ENCODE assay signal across 8 mouse cellular contexts in genomic region chr17:35584330-35584937, GRCm38 (mm10). TPM values are rescaled to one million over a fixed set of nuclear protein-coding genes. Genes with fewer than 3 reads are reported as not detected.
DNase-seq lines count a peak whose midpoint lies in the region; ATAC-seq and TF ChIP-seq lines count a peak whose summit lies in the region.

No protein-coding gene starts in this region.

- peak; percentile 49 for ATAC-seq in Patski

- H3K4me3 ChIP-seq in hindbrain, embryonic 10.5 days, result 0 out of 2 replicates have a peak overlapping the region, but pooled peaks have one; percentile 11

- peaks cover 7% of the 10 kb centered on the region for H3K4me1 ChIP-seq in hindbrain, embryonic 10.5 days (replicated peaks)

- peak; percentile 65 for TF ChIP-seq CTCF in Patski (IDR thresholded peaks at IDR 0.05)

- H3K27me3 ChIP-seq in Patski, result no peaks in the 10 kb centered on the region
- no peaks in the 10 kb centered on the region for H3K27me3 ChIP-seq in hindbrain, embryonic 10.5 days (ENCODE audit: insufficient read depth, poor library complexity, severe bottlenecking)

- CTCF ChIA-PET in Patski (lab: Charles Lee), result interaction anchor here (0.8 to 3.4 kb wide), 14 partner anchors 35 to 153 kb away, joined by 3 to 25 read pairs (median 5); partner anchors contain the start of gene Vars2

- no peak for DNase-seq in Patski (ENCODE audit: low read depth, low spot score)
- peak; percentile 73 for DNase-seq in cerebellum, adult 9-10 months
- DNase-seq in frontal cortex, adult 2 months (ENCODE audit: extremely low spot score in 1 of 2, low spot score in 1 of 2), result peak; percentile 63 to 95
- DNase-seq in hindbrain, embryonic 10.5 days (ENCODE audit: low spot score), result peak; percentile 81
- DNase-seq in layer of hippocampus, adult 9-10 months (ENCODE audit: low spot score), result peak; percentile 75
- DNase-seq in lung, postnatal 4 days, result peak; percentile 68 to 81
- peak; percentile 85 for DNase-seq in right cerebral cortex, adult 18-20 months
- DNase-seq in urinary bladder, postnatal 14 days (ENCODE audit: low spot score), result peak; percentile 85

- peaks cover 3% of the 10 kb centered on the region; the same call in 1 of the 2 replicates for H3K9me3 ChIP-seq in hindbrain, embryonic 10.5 days

- no peak overlapping the region for H3K27ac ChIP-seq in hindbrain, embryonic 10.5 days

- WGBS in hindbrain, embryonic 10.5 days, result 17% methylated on average over 16 of the region's 16 CpGs

- H3K36me3 ChIP-seq in hindbrain, embryonic 10.5 days, result no peaks in the 10 kb centered on the region

- POLR2A ChIA-PET in Patski (lab: Charles Lee), result no interaction called here

- in situ Hi-C loops in Patski (cut with MboI; ENCODE audit: low pct_unique_long_range_greater_than_20kb), result loop anchor here (5.0 to 10.0 kb wide), 5 partner anchors 48 to 290 kb away; partner anchors contain the start of genes Dhx16, Flot1, Ier3 and Vars2

RNA-seq across cellular contexts. Expression of gene Sfta2, which starts 16.9 kb away (rescaled TPM):
- polyA plus RNA-seq in Patski (2021), result not detected
- polyA plus RNA-seq in frontal cortex, adult 2 months (2012; rRNA removed), result not detected in 2 replicates
- polyA plus RNA-seq in hindbrain, embryonic 10.5 days (2016; fragmentation: Nextera tagmentation; extraction: Ambion mirVana), result not detected in 2 replicates

RNA-seq across cellular contexts. Expression of gene 2300002M23Rik, which starts 17.2 kb away (rescaled TPM):
- not detected for polyA plus RNA-seq in Patski (2021)
- polyA plus RNA-seq in frontal cortex, adult 2 months (2012; rRNA removed), result not detected in 2 replicates
- not detected in 2 replicates for polyA plus RNA-seq in hindbrain, embryonic 10.5 days (2016; fragmentation: Nextera tagmentation; extraction: Ambion mirVana)

RNA-seq across cellular contexts. Expression of gene Cdsn, which starts 32.5 kb away (rescaled TPM):
- 8.6 TPM for polyA plus RNA-seq in Patski (2021)
- polyA plus RNA-seq in frontal cortex, adult 2 months (2012; rRNA removed), result 0.70 and 0.99 TPM in 2 replicates
- polyA plus RNA-seq in hindbrain, embryonic 10.5 days (2016; fragmentation: Nextera tagmentation; extraction: Ambion mirVana), result 0.10 TPM in 1 of 2 replicates, not detected in the other

RNA-seq across cellular contexts. Expression of gene Gm9573, which starts 42.0 kb away (rescaled TPM):
- polyA plus RNA-seq in Patski (2021), result not detected
- 0.06 TPM in 2 replicates for polyA plus RNA-seq in frontal cortex, adult 2 months (2012; rRNA removed)
- not detected in 2 replicates for polyA plus RNA-seq in hindbrain, embryonic 10.5 days (2016; fragmentation: Nextera tagmentation; extraction: Ambion mirVana)

RNA-seq across cellular contexts. Expression of gene Psors1c2, which starts 51.4 kb away (rescaled TPM):
- 0.37 TPM for polyA plus RNA-seq in Patski (2021)
- polyA plus RNA-seq in frontal cortex, adult 2 months (2012; rRNA removed), result 0.44 and 0.65 TPM in 2 replicates
- 1.7 and 2.5 TPM in 2 replicates for polyA plus RNA-seq in hindbrain, embryonic 10.5 days (2016; fragmentation: Nextera tagmentation; extraction: Ambion mirVana)
